Mouse (Mus musculus): ENCODE measurements around the gene Mroh2a. TPM values are rescaled to one million over a fixed set of nuclear protein-coding genes. Genes with fewer than 3 reads are reported as not detected.

The Mroh2a gene
- polyA plus RNA-seq, 1 experiment: 0.14 TPM

DNA sequence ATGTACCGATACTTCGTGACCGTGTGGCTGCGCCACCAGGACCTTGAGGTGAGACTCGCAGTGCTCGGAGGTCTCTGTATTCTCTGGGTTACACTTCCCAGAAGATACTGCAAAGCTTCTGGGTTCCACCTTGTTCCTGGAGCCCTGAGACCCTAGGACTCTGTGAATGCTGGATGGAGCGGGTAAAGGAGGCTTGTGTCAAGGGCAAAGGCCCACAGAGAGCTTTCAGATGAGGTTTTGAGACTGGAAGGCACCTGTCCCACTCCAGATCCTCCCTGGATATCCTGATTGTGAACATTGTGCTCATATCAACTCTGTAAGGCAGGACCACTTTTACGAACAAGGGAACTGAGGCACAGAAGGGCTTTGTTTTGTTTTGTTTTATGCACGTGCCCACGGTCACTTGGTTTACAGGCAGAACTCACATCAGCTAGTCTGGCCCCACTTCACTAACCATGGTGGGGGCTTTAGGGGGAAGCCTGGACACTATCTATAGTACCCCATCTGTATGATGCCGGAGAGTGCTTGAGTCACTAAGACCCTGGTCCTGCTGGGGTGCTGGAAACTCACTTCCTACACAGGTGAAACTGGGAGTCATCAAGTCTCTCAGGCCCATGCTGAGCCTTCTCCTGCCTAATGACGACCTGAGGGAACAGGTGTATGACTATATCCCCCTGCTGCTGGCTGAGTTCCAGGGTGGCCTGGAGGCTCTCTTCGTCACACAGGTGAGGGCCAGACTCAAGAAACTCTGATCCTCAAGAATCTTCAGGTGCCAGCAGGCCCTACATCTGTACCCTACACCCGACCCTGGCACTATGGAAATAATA lies 6.8 kb downstream of the Mroh2a start:
- 66% methylated on average over 14 of the region's 14 CpGs for WGBS
- DNase-seq (ENCODE audit: low read depth, low spot score): no peak

DNA sequence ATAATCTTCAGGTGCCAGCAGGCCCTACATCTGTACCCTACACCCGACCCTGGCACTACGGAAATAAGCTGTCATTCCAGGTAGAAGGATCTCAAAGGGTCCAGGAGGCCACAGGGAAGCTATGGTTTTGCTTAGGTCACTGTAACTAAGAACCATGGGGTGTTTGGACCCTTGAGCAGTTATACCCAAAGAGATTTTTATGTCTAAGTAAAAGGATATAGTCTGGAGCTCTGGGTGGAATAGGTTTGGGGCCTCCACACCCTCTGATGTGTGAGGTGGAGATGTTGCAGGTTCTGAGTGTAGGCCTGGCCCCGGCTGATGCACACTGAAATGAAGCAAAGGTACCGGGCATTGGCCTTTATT lies 7.4 kb downstream of the Mroh2a start:
- WGBS: 68% methylated on average over 4 of the region's 4 CpGs
- no peak for DNase-seq (ENCODE audit: low read depth, low spot score)

DNA sequence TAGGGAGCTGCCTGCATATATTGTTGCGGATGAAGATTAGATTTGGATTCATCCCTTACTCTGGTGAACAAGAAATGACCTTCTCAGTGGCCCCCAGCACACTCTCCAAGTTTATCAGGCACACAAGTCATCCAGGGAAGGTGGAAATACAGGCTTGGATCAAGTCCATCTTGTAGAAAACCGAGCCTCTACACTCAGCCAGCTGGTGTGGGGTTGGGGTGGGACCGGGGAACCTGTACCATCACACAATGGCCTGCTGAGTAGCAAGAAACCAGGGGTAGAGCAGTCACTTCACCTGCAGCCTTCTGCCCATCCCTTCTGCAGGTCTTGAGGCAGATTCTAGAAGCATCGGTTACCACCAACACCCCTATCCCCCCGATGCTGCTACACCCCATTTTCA lies 7.9 kb downstream of the Mroh2a start:
- 37% methylated on average over 5 of the region's 5 CpGs for WGBS
- no peak for DNase-seq (ENCODE audit: low read depth, low spot score)

DNA sequence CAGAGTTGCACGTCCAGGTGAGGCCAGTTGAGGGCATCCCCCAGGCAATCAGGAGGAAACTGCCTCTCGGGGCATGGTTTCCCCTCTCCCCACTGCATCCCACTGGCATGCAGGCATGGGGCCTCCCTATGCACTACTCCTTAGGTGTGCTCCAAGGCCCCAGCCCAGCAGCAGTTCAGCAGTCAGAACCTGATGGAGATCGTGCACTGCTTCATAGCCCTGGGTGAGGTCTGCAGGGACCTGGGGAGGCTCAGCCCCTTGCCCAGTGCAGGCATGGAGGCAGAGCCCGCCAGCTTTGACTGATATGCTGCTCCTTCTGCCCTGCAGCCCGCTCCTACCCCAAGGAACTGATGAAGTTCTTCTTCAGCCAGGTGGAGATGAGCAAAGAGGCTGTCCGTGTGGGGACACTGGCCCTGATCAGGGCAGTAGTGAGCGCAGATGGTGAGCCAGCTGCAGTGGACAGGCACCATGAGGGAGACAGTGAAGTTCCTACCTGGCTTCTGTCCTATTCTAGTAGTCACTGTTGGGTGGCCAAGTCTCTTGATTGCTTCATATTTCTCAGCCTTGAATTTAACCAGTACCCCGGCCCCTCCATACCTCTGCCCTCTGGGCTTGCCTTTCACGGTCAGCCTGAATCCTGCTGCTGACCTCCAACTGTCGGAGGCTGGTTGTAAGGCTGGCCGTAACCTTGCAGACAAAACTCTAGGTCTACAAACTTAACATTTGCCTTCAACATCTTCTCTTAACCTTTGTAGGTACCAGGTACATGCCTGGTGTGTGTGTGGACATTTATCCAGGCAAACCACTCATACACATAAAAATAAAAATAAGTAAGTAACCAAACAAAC lies 8.5 kb downstream of the Mroh2a start:
- no peak for DNase-seq (ENCODE audit: low read depth, low spot score)
- 67% methylated on average over 11 of the region's 11 CpGs for WGBS

DNA sequence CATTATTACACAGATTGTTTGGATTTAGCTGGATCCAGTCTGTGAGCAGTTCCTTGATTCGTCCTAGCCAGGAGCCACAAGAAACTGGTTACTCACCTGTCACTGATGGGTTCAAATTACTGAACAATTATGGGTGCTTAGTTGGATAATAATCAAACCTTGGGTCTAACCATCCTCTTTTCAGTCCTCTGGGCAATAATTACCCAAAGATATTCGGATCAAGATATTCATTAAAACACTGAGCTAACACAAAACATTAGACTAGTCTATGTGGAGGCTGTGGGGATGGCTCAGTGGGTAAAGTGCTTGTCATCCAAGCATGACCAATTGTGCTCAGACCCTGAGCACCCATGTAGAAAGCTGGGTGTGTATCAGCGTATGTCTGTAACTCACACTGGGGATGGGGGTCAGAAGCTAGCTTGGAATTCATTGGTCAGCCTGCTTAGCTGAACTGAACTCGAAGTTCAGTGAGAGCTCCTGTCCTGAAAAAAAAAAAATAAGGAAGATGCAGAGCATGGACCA lies 9.2 kb downstream of the Mroh2a start:
- WGBS: 58% methylated on average over 4 of the region's 4 CpGs
- DNase-seq (ENCODE audit: low read depth, low spot score): no peak

DNA sequence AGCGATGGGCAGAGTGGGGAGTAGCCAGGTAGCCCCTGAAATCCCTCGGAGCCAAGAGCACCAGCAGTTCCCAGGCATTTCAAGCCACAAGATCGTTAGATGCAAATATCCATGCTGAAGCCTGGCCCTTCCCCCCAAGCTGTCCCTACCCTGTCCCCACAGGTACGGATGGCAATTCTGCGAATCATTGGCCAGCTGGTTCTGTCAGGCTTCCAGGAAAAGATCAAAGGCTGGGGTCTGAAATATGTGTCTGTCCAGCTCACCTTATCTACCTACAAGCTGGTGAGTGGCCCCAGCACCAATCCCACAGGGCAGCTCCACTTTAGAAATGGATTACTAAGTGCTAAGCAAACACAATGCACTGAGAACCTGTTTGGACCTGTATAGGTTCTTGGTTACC lies 10.5 kb downstream of the Mroh2a start:
- no peak for DNase-seq (ENCODE audit: low read depth, low spot score)
- WGBS: 61% methylated on average over 5 of the region's 5 CpGs

DNA sequence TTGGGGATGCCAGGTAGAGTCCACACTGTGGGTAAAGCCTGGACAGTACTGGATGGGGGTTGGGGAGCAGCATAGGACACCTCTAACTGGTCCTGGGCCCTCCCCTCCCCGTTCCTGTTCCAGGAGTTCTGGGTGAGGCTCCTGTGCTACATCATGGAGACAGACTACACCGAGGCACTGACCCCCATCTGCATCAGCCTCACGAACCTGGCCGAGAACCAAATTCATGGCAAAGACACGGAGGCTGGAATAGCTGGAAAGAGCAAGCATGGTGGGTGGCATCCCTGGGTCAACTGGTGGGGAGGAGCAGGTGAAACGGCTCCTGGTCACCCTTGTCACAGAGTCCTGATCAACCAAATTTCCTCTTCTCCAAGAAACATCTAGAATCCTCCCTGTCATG lies 12.0 kb downstream of the Mroh2a start:
- 77% methylated on average over 6 of the region's 6 CpGs for WGBS

DNA sequence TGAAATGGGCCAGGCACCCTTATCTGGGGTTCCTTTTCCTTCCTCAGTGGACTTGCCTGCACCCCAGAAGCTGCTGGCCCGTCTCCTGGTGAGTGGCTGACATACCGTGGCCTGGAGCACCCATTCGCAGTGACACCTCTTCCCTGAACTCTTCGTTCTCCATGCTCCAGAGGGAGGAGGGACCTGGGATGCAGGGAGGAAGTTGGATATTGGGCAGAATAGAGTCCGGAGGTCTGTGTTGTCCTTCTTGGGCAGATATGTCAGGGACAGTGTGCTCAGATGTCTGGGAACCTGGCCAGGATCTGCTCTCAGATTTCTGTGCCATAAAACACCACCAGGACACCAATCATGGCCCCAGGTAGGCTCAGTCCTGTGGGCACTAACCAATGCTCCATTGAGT lies 13.3 kb downstream of the Mroh2a start:
- 68% methylated on average over 5 of the region's 5 CpGs for WGBS
- DNase-seq (ENCODE audit: low read depth, low spot score): no peak

More for the DNA sequence above, 12.0 kb downstream of the Mroh2a start:
- DNase-seq (ENCODE audit: low read depth, low spot score): no peak

DNA sequence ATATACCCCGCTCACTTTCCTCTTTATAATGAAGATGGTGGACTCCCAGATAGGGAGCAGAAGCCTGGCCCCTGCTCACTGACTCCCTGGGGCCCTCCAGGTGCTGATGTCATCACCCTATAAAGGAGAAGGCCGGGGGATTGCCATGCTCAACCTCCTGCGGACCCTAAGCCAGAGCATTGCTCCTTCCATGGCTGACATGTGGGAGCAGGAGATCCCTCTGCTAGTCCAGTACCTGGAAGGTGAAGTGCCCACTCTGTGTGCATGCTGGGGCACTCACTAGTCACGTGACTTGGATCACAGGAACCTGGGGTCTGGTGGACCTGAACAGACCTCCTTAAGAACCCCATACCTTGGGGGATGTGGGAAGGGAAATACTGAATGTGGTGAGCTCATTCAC lies 13.8 kb downstream of the Mroh2a start:
- DNase-seq (ENCODE audit: low read depth, low spot score): no peak
- 73% methylated on average over 4 of the region's 4 CpGs for WGBS

DNA sequence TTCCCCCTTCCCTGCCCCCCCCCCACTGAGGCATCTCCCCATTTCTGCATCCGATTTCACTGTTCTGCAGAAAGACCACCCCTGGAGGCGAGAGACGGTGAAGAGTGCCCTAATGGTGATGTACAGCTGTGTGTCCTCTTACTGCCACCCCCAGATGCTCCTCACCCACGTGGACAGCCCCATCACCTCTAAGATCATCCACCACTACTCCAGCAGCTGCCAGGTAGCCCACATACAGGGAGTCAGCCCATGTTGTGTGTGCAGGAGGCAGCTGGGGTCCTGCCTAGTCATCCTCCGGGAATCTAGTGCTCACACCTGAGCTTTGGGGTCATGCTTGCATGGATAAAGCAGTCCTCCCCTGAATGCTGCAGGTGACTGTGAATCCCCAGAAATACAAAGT lies 17.1 kb downstream of the Mroh2a start:
- 67% methylated on average over 5 of the region's 5 CpGs for WGBS
- DNase-seq (ENCODE audit: low read depth, low spot score): no peak

DNA sequence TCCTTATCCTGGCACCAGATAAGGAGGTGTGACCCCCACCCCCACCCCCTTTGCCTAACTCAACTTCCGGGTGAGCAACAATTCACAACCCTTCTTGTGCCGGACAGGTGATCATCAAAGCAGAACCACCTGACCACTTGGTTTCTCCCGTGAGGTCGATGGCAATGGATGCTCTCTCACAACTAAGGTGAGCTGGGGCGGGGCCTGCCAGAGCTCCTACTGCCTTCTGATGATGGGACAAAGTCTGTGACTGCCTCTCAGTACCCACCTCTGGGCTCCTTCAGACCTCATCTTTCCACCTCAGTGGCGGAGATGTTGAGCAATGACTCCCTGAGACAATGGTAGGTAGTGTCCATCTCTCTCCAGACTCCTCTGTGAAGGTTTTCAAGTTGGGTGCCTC lies 19.1 kb downstream of the Mroh2a start:
- DNase-seq (ENCODE audit: low read depth, low spot score): no peak
- 76% methylated on average over 6 of the region's 6 CpGs for WGBS

DNA sequence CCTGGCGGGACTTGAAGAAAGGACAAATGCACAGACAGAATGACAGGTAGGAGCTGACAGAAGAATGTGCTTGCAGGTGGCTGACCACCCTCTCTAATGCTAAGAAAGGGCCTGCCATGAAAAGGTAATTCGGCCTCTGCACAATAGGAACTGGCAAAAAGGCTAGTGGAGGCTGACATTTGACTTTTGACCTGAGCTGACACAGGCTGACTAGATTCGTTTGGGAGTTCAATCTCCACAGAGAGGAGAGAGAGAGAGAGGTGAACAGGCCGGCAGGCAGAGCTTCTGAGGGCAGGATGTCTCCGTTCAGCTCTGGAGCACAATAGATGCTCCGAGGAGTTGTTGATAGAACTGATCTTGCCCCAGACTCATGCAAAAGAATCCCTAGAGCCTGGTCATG lies 19.6 kb downstream of the Mroh2a start:
- 44% methylated on average over 6 of the region's 6 CpGs for WGBS
- no peak for DNase-seq (ENCODE audit: low read depth, low spot score)

DNA sequence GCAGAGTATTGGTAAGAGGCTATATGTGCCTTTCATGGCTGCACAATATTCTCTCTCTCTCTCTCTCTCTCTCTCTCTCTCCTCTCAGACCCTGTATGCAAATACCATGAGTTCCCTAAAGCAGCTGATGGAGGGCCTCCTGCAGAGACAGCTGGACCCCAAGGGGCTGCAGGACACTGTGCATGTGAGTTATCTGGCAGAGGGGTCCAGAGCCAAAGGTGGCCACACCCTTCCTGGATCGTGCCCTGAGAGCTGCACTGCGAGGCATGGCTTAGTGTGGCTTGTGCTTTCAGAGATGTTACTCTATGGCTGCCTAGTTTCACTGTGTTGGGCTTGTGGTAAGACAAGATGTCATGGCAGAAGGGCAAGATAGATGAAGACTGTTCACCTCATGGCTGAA lies 20.9 kb downstream of the Mroh2a start:
- DNase-seq (ENCODE audit: low read depth, low spot score): no peak
- WGBS: 39% methylated on average over 2 of the region's 2 CpGs

DNA sequence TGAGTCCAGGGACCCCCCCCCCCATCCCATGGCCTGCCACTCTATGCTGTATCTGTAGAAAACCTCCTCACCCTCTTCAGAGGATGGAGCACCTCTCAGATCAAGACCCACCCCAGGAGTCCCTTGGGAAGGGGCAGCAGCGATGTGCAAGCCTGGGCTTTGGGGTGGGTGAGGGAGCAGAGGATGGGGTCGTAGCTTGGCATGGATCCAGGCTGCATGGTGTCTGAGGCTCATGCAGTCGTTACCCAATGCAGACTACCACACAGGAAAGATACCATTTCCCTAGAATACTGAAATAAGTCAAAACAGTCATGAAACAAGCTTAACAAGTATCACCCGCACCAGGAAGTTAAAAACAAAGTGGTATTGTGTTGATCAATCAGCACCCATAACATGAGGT lies 21.9 kb downstream of the Mroh2a start:
- 54% methylated on average over 4 of the region's 4 CpGs for WGBS
- no peak for DNase-seq (ENCODE audit: low read depth, low spot score)

DNA sequence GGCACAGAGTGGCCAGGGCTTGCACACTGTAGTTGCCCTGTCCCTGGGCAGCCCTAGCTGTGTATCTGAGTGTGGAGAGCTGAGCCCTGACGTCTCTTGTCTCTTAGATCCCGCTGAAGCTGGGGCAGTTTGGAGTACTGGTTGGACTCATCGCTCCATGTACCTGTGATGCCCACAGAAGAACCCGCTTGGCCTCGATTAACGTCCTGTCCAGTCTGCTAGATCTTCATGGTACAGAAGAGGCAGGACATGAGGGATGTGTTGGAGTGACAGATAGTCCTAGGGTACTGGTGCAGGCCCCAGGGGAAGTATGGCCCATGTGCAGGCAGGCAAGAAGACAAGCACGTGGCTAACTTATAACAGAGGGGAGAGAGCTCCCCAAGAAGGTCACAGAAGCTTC lies 22.8 kb downstream of the Mroh2a start:
- WGBS: 80% methylated on average over 7 of the region's 7 CpGs
- no peak for DNase-seq (ENCODE audit: low read depth, low spot score)

DNA sequence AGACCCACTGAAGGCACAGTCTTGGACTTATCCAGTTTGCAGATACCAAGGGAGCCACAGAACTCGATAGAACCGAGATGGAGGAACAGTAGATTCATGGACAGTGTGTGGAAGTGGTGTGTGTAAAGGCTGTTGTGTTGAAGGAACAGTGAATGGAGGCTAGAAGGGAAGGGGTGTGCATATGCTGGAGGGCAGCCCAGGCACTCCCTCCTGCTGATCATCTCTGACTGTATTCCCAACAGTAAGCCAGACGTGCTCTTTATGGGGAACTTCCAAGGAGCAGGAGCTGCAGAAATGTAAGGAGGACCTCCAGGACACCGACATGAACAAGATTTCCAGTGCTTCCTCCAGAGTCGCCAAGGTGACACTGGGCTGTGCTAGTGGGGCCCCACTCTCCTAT lies 23.2 kb downstream of the Mroh2a start:
- 83% methylated on average over 5 of the region's 5 CpGs for WGBS
- DNase-seq (ENCODE audit: low read depth, low spot score): no peak

DNA sequence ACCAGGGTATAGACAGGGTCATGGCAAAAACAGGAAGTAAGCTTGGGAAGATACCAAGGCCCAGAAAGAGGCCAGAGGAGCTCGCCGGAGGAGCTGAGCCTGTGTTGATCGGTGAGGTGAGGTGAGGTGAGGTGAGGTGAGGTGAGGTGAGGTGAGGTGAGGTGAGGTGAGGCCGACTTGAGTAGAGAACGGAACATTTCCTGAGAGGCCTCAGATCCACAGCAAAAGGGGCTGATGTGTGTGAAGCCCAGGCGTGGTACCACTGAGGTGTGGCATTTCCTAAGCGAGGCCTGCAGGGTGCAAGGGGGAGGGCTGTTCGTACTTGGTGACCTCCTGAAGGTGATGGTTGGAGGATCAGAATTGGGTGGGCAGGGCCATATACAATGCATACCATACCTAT lies 26.3 kb downstream of the Mroh2a start:
- DNase-seq (ENCODE audit: low read depth, low spot score): no peak
- 64% methylated on average over 8 of the region's 8 CpGs for WGBS

DNA sequence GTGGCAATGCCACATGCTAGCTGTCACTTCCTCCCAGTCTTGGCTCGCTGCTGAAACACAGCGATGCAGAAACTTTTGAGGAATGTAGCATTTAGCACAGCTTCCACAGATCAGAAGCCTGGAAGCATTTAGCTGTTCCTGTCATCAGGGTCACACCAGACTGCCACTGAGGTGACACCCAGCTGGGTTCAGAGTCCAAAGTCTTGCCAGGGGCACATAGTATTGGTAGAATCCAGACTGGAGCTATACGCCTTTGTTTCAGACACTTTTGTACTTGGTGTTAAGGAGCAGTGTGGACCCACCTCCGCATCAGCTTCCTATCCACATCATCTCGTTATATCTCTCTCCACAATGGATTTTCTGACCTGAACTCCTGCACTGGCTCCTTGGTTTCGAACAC lies 26.8 kb downstream of the Mroh2a start:
- 66% methylated on average over 6 of the region's 6 CpGs for WGBS

DNA sequence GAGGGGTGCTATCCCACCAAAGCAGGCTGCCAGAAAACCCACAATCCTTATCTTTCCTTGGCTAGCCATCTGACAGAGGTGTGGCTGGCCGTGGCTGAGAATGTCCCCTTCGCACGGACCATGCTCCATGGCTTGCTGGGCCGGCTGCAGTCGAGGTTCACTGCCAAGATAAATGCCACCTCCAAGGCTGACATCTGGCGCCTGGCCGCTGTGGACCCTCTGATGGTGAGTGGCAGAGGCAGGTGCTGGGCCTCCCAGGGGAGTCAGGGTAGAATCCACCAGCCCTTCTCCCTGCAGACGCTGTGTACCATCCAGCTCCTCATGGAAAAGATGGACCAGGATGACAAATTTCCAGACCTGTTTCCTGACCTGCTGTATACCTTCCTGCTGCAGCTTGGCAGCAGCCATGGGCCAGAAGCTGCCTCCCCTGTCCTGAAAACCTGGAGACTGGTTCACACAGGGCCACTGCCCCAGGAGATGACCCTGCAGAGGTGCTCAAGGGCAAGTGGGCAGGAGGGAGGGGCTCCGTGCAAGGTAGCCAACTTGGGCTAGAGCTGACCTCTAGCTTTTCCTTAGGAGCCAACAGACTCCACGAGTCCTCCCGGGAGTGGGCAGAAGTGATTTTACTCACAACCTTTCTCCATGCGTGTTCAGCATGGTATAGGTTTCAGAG lies 28.1 kb downstream of the Mroh2a start:
- 85% methylated on average over 12 of the region's 12 CpGs for WGBS
- no peak for DNase-seq (ENCODE audit: low read depth, low spot score)

More for the DNA sequence above, 26.8 kb downstream of the Mroh2a start:
- DNase-seq (ENCODE audit: low read depth, low spot score): peak; percentile 47

DNA sequence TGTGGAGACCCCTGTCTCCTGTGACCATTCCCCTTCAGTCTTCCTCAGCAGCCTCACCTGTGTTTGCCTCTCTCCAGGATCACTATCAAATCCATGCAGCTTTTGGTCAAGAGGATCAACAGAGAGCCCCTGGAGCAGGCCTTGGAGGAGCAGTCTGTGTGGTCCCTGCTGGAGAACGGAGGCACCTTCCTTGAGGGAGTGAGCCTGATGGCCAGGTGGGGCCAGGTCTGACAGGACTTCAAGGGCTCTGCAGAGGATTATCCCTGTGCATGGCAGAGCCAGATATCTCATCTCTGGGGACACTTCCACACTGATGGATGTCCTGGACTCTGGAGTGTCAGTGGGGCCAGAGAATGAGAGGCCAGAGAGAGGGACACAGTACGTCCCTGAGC lies 28.7 kb downstream of the Mroh2a start:
- no peak for DNase-seq (ENCODE audit: low read depth, low spot score)
- WGBS: 58% methylated on average over 2 of the region's 2 CpGs

Data from large intestine, adult 2 months (tissue).